Mouse (Mus musculus) right cerebral cortex, postnatal 14 days (tissue): ENCODE results near the gene Kitl.

Experiments used
- DNase-seq: peaks from one replicate; pipeline ENCODE4 v3.0.0; 2022

The Kitl gene

GRCm38 (mm10) chr10:100030385-100030784 lies 15.0 kb downstream of the Kitl start:
- DNase-seq = no peak

DNA sequence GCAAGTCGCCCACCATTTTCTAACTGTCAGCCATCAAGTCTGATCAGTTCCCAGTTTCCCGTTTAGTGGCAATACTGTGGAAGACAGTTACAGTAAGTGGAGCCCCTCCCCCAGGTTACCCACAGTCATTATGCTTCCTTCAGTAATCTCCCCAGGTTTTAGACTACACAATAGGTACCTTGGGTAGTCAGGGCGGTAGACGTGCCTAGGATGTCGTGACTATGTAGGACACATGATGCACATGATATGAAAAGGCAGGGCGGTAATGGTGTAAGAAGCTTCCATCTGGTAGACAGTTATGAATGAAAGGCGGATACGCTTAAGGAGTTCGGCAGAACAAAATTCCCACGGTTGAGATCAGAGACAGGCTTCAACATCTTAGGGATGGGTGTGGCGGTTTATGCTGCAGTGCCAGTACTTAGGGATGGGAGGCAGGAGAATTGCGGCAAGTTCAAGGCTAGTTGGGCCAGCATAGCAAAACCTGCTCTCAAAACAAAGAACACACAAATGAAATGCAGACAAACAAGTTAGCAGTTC lies 15.6 kb downstream of the Kitl start:
- DNase-seq = no peak

- no peak for DNase-seq
These were observed 16.2 kb downstream of the Kitl start for GRCm38 (mm10) chr10:100031631-100032030.

- DNase-seq = no peak
These were observed 17.1 kb downstream of the Kitl start for GRCm38 (mm10) chr10:100032566-100032965.

DNA sequence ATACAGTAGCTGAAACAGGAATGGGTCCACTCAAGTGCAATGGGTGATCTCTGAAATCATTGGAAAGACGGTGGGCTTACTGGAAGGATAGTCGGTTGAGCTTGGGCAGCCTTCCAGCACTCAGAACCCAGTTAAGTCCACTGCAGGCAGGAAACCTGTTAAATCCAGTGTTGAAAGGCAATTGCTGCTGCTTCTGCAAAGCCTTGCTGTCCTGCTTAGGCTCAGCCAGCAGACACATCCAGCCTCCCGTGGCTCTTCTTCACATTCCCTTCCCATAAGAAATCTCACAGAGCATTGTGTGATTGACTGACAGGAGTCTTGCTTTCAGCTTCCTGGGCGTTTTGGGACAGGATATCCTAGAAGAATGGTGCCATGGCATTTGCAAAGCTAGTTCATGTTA lies 20.6 kb downstream of the Kitl start:
- no peak for DNase-seq

GRCm38 (mm10) chr10:100038342-100038898 lies 23.0 kb downstream of the Kitl start:
- DNase-seq = no peak

GRCm38 (mm10) chr10:100038994-100039393 lies 23.6 kb downstream of the Kitl start:
- no peak for DNase-seq

DNA sequence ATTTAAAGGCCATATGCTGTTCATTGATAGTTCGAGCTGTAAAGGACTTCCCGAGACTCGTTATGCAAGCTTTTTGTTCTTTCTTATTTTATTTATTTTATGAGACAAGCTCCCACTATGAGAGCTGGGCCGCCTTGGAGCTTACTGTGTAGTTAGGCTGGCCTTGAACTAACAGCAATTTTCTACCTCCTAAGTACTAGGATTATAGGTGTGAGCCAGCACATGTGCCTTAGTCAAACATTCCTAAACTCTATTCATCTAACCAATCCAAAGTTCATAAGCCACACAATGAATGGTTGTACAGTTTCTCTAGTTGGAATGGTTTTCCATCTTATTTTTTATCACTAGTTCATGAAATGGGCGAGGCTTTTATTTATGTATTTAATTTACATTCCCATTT lies 28.3 kb downstream of the Kitl start:
- DNase-seq = no peak

- DNase-seq = no peak
These were observed 28.7 kb downstream of the Kitl start for GRCm38 (mm10) chr10:100044153-100044552.

DNA sequence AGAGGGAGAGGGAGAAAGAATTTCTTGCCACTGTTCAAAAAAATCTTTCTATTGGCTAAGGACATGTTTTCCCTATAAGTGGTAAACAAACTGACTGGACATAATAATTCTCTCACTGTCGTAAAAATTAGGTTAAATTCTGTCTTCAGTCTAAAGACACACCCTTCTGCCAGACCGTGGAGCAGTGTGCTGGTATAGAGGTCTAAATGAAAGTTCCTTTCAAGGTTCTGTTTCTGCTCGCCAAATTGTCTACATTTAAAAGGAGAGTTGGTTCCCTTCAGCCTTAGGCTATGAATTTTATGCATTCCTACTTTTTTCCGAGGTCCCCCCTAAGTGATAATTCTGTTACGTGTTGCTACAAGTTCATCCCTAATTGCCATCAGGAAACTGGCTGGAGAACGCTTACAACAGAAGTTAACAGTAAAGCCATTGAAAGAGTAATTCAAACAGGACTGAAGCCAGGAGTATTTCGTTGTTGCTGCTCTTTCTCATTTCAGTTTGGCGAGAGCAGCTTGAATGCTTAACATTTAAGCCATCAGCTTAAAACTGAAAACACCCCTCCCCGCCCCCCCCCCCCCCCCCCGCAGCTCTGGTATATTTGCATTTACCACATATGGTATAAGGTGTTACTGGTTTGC lies 35.8 kb downstream of the Kitl start:
- DNase-seq = no peak

GRCm38 (mm10) chr10:100052404-100052803 lies 37.0 kb downstream of the Kitl start:
- no peak for DNase-seq

DNA sequence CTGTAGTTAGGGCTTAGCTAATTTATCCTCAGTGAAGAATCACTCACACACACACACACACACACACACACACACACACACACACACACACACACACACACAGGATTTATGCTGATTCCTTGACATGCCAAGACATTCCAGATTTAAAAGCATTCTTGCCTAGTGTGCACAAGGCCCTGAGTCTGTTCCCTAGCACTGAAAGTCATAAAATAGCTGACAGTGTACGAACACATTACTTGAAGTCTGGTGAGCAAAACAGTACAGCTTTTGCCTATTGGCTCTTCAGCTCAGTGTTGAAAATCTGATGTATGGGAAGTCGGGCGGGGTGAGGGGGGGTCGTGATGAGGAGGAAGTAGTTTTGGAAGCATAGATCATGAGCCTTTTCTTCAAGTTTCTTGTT lies 37.5 kb downstream of the Kitl start:
- no peak for DNase-seq

GRCm38 (mm10) chr10:100054006-100054405 lies 38.6 kb downstream of the Kitl start:
- peak; percentile 25 for DNase-seq

DNA sequence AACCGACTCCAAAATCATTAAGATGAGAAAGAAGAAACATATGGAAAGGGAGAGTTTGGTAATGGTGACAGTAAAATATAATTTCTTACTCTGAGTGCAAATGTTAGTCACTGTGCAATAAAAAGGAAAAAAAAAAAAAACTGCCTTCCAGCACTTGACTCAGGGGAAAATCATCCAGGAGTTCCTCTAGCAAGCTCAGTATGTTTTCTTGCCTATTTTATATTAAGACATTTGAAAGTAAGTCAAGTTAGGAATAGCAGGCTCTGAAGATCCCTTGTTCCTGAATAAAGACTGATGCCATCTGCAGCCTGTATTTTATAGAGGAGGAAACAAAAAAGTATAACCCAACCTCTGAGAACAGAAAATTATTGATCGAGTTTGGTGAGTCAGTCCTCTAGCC lies 39.7 kb downstream of the Kitl start:
- no peak for DNase-seq

- no peak for DNase-seq
These were observed 41.7 kb downstream of the Kitl start for GRCm38 (mm10) chr10:100057106-100057623.

- DNase-seq = no peak
These were observed 43.9 kb downstream of the Kitl start for GRCm38 (mm10) chr10:100059356-100059755.

DNA sequence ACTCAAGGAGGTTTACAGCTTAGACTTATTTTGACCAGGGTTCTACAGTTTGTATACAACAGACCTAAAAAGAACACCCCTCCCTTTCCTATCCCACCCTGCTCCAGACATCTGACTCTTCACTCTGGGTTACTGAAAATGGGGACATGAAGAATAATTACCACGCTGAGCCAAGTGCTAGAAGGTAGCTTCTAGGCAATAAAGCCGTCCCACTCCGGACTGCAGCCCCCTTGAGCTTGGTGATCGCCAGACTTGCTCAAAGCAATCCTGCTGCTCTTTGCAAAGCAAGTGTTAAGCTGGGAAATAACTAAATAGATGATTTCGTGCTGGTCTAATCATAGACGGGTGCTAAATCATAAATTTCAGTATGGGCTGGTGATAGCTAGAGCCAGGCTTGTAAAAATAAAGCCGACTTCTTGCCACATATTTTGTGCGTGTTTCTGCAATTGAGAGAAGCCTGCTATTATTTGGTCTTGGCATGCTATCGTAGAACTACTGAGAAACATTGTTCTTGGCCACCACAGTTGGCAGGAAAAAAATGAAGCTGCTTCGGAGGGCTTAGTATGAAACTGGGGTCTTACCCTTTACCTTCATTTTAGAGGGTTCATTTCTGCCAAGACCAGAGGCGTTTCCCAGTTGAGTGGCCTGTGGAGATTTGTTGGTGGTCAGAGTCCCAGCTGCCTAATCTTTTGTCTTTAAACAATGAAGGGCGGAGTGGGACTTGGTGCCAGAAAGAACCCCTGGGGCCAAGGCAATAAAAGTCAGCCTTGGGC lies 50.3 kb downstream of the Kitl start:
- no peak for DNase-seq

GRCm38 (mm10) chr10:100066374-100066773 lies 50.9 kb downstream of the Kitl start:
- DNase-seq = no peak

- no peak for DNase-seq
These were observed 57.2 kb downstream of the Kitl start for GRCm38 (mm10) chr10:100072641-100073040.

- no peak for DNase-seq
These were observed 57.7 kb downstream of the Kitl start for GRCm38 (mm10) chr10:100073092-100073491.

DNA sequence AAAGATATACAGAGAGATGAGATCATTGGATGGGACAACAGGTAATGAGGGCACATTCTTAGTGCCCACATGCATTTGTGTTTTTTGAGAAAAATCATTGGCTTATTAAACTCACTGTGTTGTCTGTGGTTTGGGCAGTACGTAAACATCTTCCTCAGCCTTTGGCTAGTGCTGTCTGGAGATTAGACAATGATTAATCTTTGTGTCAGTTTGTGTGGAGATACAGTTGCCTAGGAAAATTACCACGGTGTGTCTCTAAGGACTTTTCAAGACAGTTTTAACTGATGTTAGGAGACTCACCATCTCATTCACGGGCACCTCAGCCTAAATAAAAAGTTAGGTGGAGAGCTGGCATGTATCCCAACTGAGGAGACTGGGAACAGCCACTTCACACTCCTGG lies 85.7 kb downstream of the Kitl start:
- DNase-seq = no peak

DNA sequence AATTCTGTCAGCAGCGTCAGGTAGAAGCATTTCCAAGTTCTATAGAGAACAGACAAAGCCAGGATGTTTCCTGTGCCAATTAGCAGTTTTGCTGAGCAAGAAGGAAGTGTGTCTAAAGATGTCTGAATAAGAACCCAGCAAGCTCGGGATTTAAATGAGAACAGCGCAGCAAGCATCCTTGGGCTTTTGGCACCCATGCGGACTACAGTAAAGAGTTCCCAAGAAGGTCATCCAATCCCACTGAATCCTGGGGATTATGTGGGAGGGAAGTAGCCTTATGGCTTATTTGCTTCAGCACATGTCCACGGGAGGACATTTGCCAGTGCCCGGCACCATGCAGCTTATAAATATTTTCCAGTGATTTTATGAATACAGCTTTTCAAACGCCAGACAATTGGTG lies 95.8 kb downstream of the Kitl start:
- DNase-seq = no peak

DNA sequence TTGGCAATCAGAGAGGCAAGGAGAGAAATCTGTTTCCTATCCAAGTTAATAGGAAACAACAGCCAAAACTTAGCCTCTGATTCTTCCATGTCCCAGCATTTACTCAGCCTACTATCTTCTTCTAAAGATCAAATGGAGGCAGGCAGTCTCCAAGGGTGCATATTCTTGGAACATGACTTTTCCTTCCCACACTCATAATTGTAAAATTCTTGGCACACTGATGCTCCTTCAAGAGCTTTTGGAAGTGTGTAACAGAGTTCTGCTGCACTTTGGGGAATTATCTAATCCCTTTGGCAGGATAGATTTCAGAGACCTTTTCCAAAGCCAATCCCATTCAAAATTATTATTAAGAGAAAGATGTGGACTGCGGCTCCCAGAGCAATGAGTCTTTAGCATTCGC lies 100.1 kb downstream of the Kitl start:
- no peak for DNase-seq

DNA sequence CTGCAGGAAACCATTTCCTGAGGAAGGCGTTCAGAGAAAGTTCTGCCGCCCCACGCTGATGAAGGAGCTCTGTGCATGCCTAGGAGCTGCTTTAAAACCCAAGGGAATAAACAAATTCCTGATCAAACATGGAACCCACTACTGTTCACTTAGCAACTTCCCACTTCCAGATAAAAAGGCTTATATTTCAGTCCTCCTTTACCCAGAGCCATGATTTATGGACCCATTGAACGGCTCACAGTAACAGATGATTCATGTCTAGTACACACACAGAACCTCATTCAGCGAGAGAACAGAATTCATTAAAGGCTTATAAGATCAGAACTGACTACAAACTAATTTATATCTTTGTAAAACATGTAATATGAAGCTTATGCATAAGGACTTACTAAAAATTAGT lies 109.0 kb downstream of the Kitl start:
- DNase-seq = no peak
